Mouse (Mus musculus) liver, embryonic 14.5 days (tissue): ENCODE data around the gene Rnf182. TPM values are rescaled to one million over a fixed set of nuclear protein-coding genes. Genes with fewer than 3 reads are reported as not detected.

Source experiments
- ATAC-seq: fragments of 200-750 bp; cut with Nextera tagmentation; 2 replicates; pipeline ENCODE4 v1.8.0; 2017; ENCODE audit warnings: moderate number of reproducible peaks, mild to moderate bottlenecking, moderate library complexity; ENCODE audit not compliant: insufficient read depth
- DNase-seq, 3 experiments: peaks; one replicate each; pipeline ENCODE4 v3.0.0-alpha.2; 2012 to 2013; ENCODE audit warnings: low read depth in 3 of 3, low spot score in 3 of 3
- H3K27ac ChIP-seq: fragments of 300-500 bp; sonication (generic); 2 replicates; pipeline ENCODE4 v1.5.1; 2014; ENCODE audit warnings: moderate library complexity, mild to moderate bottlenecking, control low read depth, inconsistent platforms
- H3K27me3 ChIP-seq: fragments of 300-500 bp; sonication (generic); 2 replicates; pipeline ENCODE4 v1.6.1; 2014; ENCODE audit warnings: mild to moderate bottlenecking, low read length, moderate library complexity; ENCODE audit not compliant: control insufficient read depth, insufficient read depth
- H3K36me3 ChIP-seq: fragments of 300-500 bp; sonication (generic); replicated peaks from 2 replicates; pipeline ENCODE4 v1.6.1; 2014; ENCODE audit warnings: low read depth; ENCODE audit not compliant: control insufficient read depth, insufficient read depth
- H3K4me1 ChIP-seq, 2 experiments: fragments of 200-500 bp in 1 of 2; fragments of 300-500 bp in 1 of 2; sonication (generic) in 1 of 2; replicated peaks; 2 replicates each; pipeline ENCODE4 v1.6.1; 2012 to 2014; ENCODE audit warnings: antibody characterized with exemption in 1 of 2, inconsistent platforms in 1 of 2, low read length in 1 of 2; ENCODE audit not compliant: control insufficient read depth in 2 of 2, insufficient read depth in 2 of 2
- H3K4me2 ChIP-seq: fragments of 300-500 bp; sonication (generic); 2 replicates; pipeline ENCODE4 v1.6.1; 2014; ENCODE audit warnings: low read depth, mild to moderate bottlenecking, control low read depth, moderate library complexity
- H3K4me3 ChIP-seq, 2 experiments: fragments of 200-500 bp in 1 of 2; fragments of 300-500 bp in 1 of 2; sonication (generic) in 1 of 2; 2 replicates each; pipeline ENCODE4 v1.5.1; 2012 to 2014; ENCODE audit warnings: low read depth in 2 of 2, low read length in 2 of 2, mild to moderate bottlenecking in 2 of 2, control low read depth in 1 of 2, inconsistent platforms in 1 of 2, moderate library complexity in 1 of 2; ENCODE audit not compliant: insufficient read depth in 1 of 2
- H3K9ac ChIP-seq: fragments of 300-500 bp; sonication (generic); replicated peaks from 2 replicates; pipeline ENCODE4 v1.6.1; 2014; ENCODE audit warnings: mild to moderate bottlenecking, control low read depth, moderate library complexity
- H3K9me3 ChIP-seq: fragments of 300-500 bp; sonication (generic); 2 replicates; pipeline ENCODE4 v1.6.1; 2016; ENCODE audit warnings: low read length, mixed read lengths; ENCODE audit not compliant: control insufficient read depth
- CTCF ChIP-seq: IDR thresholded peaks from 2 replicates; pipeline ENCODE4 v1.5.1; 2016; ENCODE audit warnings: antibody characterized with exemption, low read depth, control low read depth
- EP300 ChIP-seq: IDR thresholded peaks from 2 replicates; pipeline ENCODE4 v1.6.1; 2016; ENCODE audit warnings: antibody characterized with exemption, low read depth
- WGBS: fragments of 180-500 bp; shearing (Covaris S2); extraction: QIAGEN DNeasy Blood & Tissue Kit; methylation state at CpG from one replicate; pipeline ENCODE4 v1.1.7; 2014; ENCODE audit not compliant: insufficient replicate concordance; 5-methylcytosine and 5-hydroxymethylcytosine counted together
- polyA plus RNA-seq, 2 experiments: library from polyadenylated mRNA; depleted of rRNA in 1 of 2; stranded (reverse) in 1 of 2; unstranded in 1 of 2; fragments of >200 nt; fragmentation: Nextera tagmentation in 1 of 2; extraction: Ambion mirVana in 1 of 2; gene quantifications; 2 replicates each; pipeline versions ENCODE4 v1.2.1 to v1.2.3; 2012 to 2014

Gene Rnf182
- polyA plus RNA-seq, 2 experiments: 0.05 to 0.07 TPM

DNA sequence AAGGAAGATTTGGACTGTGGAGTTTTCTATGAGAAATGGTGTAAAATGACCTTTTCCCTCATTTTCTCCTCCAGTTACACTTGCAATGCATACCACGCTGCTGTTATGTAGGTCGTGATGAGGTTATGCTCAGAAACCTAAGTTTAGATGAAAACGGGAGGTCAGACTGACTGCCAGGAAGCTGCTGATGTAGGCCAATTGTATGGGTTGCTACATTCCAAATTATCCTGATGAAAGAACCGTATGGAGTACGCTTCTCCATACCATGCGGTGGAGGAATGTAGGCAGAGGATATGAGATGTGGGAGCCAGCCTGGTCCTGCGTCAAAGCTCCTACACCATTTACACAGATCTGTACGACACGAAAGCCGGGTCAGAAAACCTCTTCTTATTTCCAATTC is 72.6 kb downstream of the Rnf182 start:
- no peak for TF ChIP-seq CTCF
- TF ChIP-seq EP300: no peak
- no peak for ATAC-seq
- no peak for DNase-seq
- Histone ChIP-seq H3K27ac (no peak overlapping the region), H3K27me3 (no peaks in the 10 kb centered on the region), H3K36me3 (no peaks in the 10 kb centered on the region), H3K4me3 (no peak overlapping the region), H3K9ac (no peak overlapping the region), H3K4me2 (no peak overlapping the region), H3K4me1 (no peaks in the 10 kb centered on the region), H3K9me3 (no peaks in the 10 kb centered on the region)
- 76% methylated on average over 10 of the region's 10 CpGs for WGBS

DNA sequence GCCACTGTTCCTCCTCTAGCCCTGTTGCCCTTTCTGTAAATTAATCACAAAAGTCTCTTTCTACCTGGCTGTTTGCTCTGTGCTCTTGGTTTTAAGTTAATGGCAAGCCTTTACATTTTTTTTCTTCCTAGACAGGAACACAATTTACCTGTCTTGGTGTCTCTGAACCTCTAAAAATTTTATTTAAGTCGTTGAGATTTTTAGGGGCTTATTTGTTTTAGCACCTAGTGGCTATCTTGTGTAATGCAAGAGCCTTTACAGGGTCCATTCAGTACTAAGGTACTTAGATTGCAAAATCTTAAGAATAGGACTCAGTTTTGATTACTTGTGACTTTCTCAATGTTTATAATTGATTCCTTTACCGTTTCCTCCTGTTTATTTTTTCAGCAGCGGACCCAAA is 76.2 kb downstream of the Rnf182 start:
- Histone ChIP-seq H3K9ac (no peak overlapping the region), H3K9me3 (no peaks in the 10 kb centered on the region), H3K27me3 (no peaks in the 10 kb centered on the region), H3K27ac (no peak overlapping the region), H3K4me1 (no peaks in the 10 kb centered on the region), H3K36me3 (no peaks in the 10 kb centered on the region), H3K4me3 (no peak overlapping the region), H3K4me2 (no peak overlapping the region)
- no peak for DNase-seq
- WGBS: 40% methylated on average over 3 of the region's 3 CpGs
- TF ChIP-seq EP300 (no peak), CTCF (no peak)
- ATAC-seq: no peak

DNA sequence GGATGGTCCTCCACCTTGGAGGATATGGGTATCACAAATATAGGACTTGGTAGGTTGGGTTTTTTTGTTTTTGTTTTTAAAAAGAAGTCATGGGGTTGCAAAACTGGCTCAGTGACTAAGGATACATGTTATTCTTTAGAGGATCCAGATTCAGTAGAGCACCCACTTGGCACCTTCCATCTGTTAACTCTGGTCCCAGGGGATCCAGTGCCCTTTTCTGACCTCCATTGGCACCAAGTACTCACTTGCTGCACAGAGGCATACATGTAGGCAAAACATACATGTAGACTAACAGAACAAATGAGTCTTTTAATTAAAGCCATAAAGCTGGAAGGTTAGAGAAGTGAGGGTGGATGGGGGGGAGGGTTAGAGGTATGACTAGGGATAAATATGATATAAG is 80.0 kb downstream of the Rnf182 start:
- Histone ChIP-seq H3K9me3 (no peaks in the 10 kb centered on the region), H3K9ac (no peak overlapping the region), H3K4me3 (no peak overlapping the region), H3K27ac (no peak overlapping the region), H3K36me3 (no peaks in the 10 kb centered on the region), H3K27me3 (no peaks in the 10 kb centered on the region), H3K4me1 (no peaks in the 10 kb centered on the region), H3K4me2 (no peak overlapping the region)
- TF ChIP-seq EP300 (no peak), CTCF (no peak)
- ATAC-seq (no peak), DNase-seq (no peak)

DNA sequence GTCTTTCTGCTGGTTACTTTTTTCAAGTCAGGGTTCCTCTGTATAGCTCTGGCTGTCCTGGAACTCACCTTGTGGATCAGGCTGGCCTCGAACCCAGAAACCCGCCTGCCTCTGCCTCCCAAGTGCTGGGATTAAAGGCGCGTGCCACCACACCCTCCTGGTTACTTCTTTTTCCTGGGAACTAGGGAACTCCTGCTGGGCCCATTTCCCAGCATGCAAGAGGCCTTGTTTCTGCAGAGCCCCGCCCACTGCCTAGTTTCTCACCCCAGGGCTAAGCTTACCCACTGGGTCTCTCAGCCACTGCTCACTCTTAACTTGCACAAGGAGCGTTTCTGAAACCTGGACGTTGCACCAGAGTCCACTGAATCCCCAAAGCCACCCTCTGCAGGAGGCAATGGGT is 80.5 kb downstream of the Rnf182 start:
- TF ChIP-seq CTCF (no peak), EP300 (no peak)
- Histone ChIP-seq H3K4me1 (no peaks in the 10 kb centered on the region), H3K27ac (no peak overlapping the region), H3K4me2 (no peak overlapping the region), H3K9ac (no peak overlapping the region), H3K27me3 (no peaks in the 10 kb centered on the region), H3K4me3 (no peak overlapping the region), H3K9me3 (no peaks in the 10 kb centered on the region), H3K36me3 (no peaks in the 10 kb centered on the region)
- no peak for DNase-seq
- ATAC-seq: no peak
- WGBS: 59% methylated on average over 7 of the region's 7 CpGs

DNA sequence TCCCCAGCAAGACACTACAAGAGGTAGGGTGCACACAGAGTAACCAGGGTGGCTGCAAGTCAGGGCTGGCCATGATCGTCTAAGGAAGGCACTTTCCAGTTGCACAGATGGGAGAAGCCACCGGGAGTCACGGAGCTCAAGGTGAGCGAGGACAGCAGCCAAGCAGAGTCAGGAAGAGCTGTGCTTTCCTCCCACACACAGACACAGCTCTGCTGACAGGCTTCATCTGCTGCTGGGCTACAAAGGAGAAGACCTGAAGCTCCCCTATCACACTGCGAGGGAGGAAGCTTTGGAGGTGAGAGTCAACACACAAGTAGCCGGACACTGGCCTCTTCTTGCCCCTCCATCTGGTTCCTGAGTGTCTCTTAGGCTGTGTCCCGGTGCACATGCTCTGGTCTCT is 83.0 kb downstream of the Rnf182 start:
- no peaks in the 10 kb centered on the region for H3K4me1 ChIP-seq
- H3K27me3 ChIP-seq: no peaks in the 10 kb centered on the region
- WGBS: 59% methylated on average over 7 of the region's 7 CpGs
- ATAC-seq (no peak), DNase-seq (no peak)
- H3K4me3 ChIP-seq: no peak overlapping the region
- H3K36me3 ChIP-seq: no peaks in the 10 kb centered on the region
- TF ChIP-seq CTCF (no peak), EP300 (no peak)
- H3K4me2 ChIP-seq: no peak overlapping the region
- no peak overlapping the region for H3K9ac ChIP-seq
- no peak overlapping the region for H3K27ac ChIP-seq
- H3K9me3 ChIP-seq: no peaks in the 10 kb centered on the region

DNA sequence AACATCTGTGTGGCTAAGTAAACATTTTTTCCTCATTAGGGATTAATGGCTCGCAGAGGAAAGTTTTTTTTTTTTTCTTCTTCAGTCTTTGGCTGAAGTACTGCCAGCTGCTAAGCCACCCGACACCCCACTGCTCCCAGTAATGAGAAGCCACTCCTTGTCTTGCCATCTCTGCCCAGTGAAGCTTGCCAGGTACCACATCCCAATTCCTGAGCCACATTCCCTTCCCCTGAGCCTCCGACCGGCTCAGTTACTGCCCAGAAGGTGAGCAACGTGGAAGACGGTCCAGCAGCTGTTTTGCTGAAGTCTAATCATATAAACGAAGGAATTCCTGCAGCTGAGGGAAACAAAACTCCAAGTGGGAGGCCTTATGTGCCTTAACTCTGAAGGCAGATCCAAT is 88.0 kb downstream of the Rnf182 start:
- H3K9me3 ChIP-seq: no peaks in the 10 kb centered on the region
- no peak overlapping the region for H3K4me3 ChIP-seq
- no peaks in the 10 kb centered on the region for H3K4me1 ChIP-seq
- no peak for ATAC-seq
- no peaks in the 10 kb centered on the region for H3K27me3 ChIP-seq
- H3K9ac ChIP-seq: no peak overlapping the region
- H3K4me2 ChIP-seq: no peak overlapping the region
- no peak overlapping the region for H3K27ac ChIP-seq
- no peak for DNase-seq
- no peaks in the 10 kb centered on the region for H3K36me3 ChIP-seq
- WGBS: 60% methylated on average over 7 of the region's 7 CpGs
- TF ChIP-seq CTCF (no peak), EP300 (no peak)
